Mouse (Mus musculus) liver, embryonic 14.5 days (tissue): ENCODE data around the gene Sulf2. TPM values are rescaled to one million over a fixed set of nuclear protein-coding genes. Genes with fewer than 3 reads are reported as not detected.

ENCODE experiments used
- ATAC-seq: fragments of 200-750 bp; cut with Nextera tagmentation; 2 replicates; pipeline ENCODE4 v1.8.0; 2017; ENCODE audit warnings: moderate number of reproducible peaks, mild to moderate bottlenecking, moderate library complexity; ENCODE audit not compliant: insufficient read depth
- DNase-seq, 3 experiments: peaks; one replicate each; pipeline ENCODE4 v3.0.0-alpha.2; 2012 to 2013; ENCODE audit warnings: low read depth in 3 of 3, low spot score in 3 of 3
- H3K27ac ChIP-seq: fragments of 300-500 bp; sonication (generic); 2 replicates; pipeline ENCODE4 v1.5.1; 2014; ENCODE audit warnings: moderate library complexity, mild to moderate bottlenecking, control low read depth, inconsistent platforms
- H3K27me3 ChIP-seq: fragments of 300-500 bp; sonication (generic); 2 replicates; pipeline ENCODE4 v1.6.1; 2014; ENCODE audit warnings: mild to moderate bottlenecking, low read length, moderate library complexity; ENCODE audit not compliant: control insufficient read depth, insufficient read depth
- H3K36me3 ChIP-seq: fragments of 300-500 bp; sonication (generic); replicated peaks from 2 replicates; pipeline ENCODE4 v1.6.1; 2014; ENCODE audit warnings: low read depth; ENCODE audit not compliant: control insufficient read depth, insufficient read depth
- H3K4me1 ChIP-seq, 2 experiments: fragments of 200-500 bp in 1 of 2; fragments of 300-500 bp in 1 of 2; sonication (generic) in 1 of 2; replicated peaks; 2 replicates each; pipeline ENCODE4 v1.6.1; 2012 to 2014; ENCODE audit warnings: antibody characterized with exemption in 1 of 2, inconsistent platforms in 1 of 2, low read length in 1 of 2; ENCODE audit not compliant: control insufficient read depth in 2 of 2, insufficient read depth in 2 of 2
- H3K4me2 ChIP-seq: fragments of 300-500 bp; sonication (generic); 2 replicates; pipeline ENCODE4 v1.6.1; 2014; ENCODE audit warnings: low read depth, mild to moderate bottlenecking, control low read depth, moderate library complexity
- H3K4me3 ChIP-seq, 2 experiments: fragments of 200-500 bp in 1 of 2; fragments of 300-500 bp in 1 of 2; sonication (generic) in 1 of 2; 2 replicates each; pipeline ENCODE4 v1.5.1; 2012 to 2014; ENCODE audit warnings: low read depth in 2 of 2, low read length in 2 of 2, mild to moderate bottlenecking in 2 of 2, control low read depth in 1 of 2, inconsistent platforms in 1 of 2, moderate library complexity in 1 of 2; ENCODE audit not compliant: insufficient read depth in 1 of 2
- H3K9ac ChIP-seq: fragments of 300-500 bp; sonication (generic); replicated peaks from 2 replicates; pipeline ENCODE4 v1.6.1; 2014; ENCODE audit warnings: mild to moderate bottlenecking, control low read depth, moderate library complexity
- H3K9me3 ChIP-seq: fragments of 300-500 bp; sonication (generic); 2 replicates; pipeline ENCODE4 v1.6.1; 2016; ENCODE audit warnings: low read length, mixed read lengths; ENCODE audit not compliant: control insufficient read depth
- CTCF ChIP-seq: IDR thresholded peaks from 2 replicates; pipeline ENCODE4 v1.5.1; 2016; ENCODE audit warnings: antibody characterized with exemption, low read depth, control low read depth
- EP300 ChIP-seq: IDR thresholded peaks from 2 replicates; pipeline ENCODE4 v1.6.1; 2016; ENCODE audit warnings: antibody characterized with exemption, low read depth
- WGBS: fragments of 180-500 bp; shearing (Covaris S2); extraction: QIAGEN DNeasy Blood & Tissue Kit; methylation state at CpG from one replicate; pipeline ENCODE4 v1.1.7; 2014; ENCODE audit not compliant: insufficient replicate concordance; 5-methylcytosine and 5-hydroxymethylcytosine counted together
- polyA plus RNA-seq, 2 experiments: library from polyadenylated mRNA; depleted of rRNA in 1 of 2; stranded (reverse) in 1 of 2; unstranded in 1 of 2; fragments of >200 nt; fragmentation: Nextera tagmentation in 1 of 2; extraction: Ambion mirVana in 1 of 2; gene quantifications; 2 replicates each; pipeline versions ENCODE4 v1.2.1 to v1.2.3; 2012 to 2014

Sulf2 gene
- polyA plus RNA-seq, 2 experiments = 0.81 to 0.99 TPM

DNA sequence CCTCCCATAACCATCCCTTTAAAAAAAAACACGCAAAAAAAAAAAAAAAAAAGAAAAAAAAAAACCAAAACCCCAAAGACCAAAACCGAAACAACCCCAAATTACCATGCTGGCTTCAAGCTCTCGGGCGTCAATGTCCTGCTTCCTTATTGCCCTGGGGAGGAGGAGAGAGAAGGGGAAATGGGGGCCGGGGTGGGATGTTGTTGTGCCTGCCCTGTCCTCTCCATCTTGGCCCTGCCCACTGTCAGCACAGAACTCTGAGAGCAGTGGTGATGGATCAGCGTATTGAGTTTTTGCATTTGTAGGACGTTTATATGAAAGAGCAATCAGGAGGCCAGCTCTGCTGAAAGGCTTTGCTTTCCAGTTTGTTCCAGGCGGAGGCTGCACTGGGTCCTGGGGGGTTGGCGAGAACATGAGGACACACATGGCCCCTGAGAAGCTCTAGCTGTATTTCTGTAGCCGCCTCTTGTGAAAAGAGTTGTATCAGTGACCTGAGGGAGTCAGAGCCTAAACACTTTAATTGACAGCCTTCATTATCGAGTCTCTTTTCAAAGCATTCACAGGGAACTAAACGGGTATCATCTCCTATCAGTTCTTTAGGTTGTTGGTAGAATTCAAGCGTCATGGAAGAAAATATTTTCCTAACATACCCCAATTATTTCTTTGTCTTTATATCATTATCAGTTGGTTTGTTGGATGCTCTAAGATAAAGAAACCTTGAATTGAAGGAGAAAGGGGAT is 125.0 kb downstream of the Sulf2 start:
- peak overlapping the region in 1 of 2 experiments; percentile 9; a peak in 3 of 4 replicates for H3K4me3 ChIP-seq
- no peak overlapping the region for H3K9ac ChIP-seq
- no peak for ATAC-seq

DNA sequence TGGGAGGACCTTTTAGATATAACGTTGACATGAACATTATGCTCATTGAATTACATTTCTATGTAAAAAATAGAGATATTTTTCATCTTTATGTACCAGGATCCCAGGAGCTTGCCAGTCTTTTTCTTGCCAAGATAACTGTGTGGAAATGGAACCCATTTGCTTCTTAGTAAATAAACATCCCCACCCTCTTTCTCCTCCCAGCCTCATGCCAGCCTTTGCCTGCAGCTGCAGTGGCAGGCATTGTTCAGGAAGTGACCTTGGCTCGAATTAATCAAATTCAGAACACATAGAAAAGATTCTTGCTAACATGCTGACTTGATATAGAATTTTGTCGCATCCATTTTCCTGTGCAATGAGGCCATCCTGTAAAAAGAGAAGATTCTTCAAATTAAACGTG is 126.2 kb downstream of the Sulf2 start:
- 41% methylated on average over 4 of the region's 4 CpGs for WGBS
- no peak overlapping the region for H3K4me2 ChIP-seq
- H3K9me3 ChIP-seq = no peaks in the 10 kb centered on the region
- DNase-seq = no peak
- no peak overlapping the region for H3K4me3 ChIP-seq
- no peak overlapping the region for H3K9ac ChIP-seq
- no peaks in the 10 kb centered on the region for H3K36me3 ChIP-seq
- H3K27me3 ChIP-seq = no peaks in the 10 kb centered on the region
- no peak for ATAC-seq
- H3K4me1 ChIP-seq = peaks cover 5 to 8% of the 10 kb centered on the region in 2 experiments; a peak in 3 of 4 replicates
- TF ChIP-seq EP300 (no peak), CTCF (no peak)
- no peak overlapping the region for H3K27ac ChIP-seq

More for the DNA sequence above, 125.0 kb downstream of the Sulf2 start:
- Histone ChIP-seq H3K36me3 (no peaks in the 10 kb centered on the region), H3K9me3 (no peaks in the 10 kb centered on the region), H3K4me1 (peaks cover 5 to 9% of the 10 kb centered on the region in 2 experiments; a peak in 3 of 4 replicates), H3K27me3 (no peaks in the 10 kb centered on the region), H3K27ac (no peak overlapping the region), H3K4me2 (peak overlapping the region; percentile 59)
- DNase-seq = no peak
- 7% methylated on average over 13 of the region's 13 CpGs for WGBS
- TF ChIP-seq EP300 = no peak
- TF ChIP-seq CTCF = no peak

DNA sequence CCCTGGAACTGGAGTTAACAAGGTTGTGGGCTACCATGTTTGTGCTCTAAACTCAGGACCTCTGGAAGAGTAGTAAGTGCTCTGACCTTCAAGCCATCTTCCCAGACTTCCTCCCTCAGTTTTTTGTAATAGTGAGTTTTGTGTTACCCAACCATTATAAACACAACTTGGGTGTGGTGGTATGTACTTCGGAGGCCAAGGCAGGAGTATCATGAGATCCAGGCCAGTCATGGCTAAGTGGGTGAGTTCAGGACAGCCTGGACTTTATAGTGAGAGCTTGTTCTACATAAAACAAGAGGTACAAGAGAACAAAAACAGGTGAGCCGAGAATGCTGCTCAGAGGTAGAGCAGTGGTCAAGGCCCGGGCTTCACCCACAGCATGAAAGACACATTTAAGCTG is 127.6 kb downstream of the Sulf2 start:
- Histone ChIP-seq H3K4me1 (peaks cover 5 to 8% of the 10 kb centered on the region in 2 experiments; a peak in 3 of 4 replicates), H3K4me2 (no peak overlapping the region), H3K27ac (no peak overlapping the region), H3K36me3 (no peaks in the 10 kb centered on the region), H3K9me3 (no peaks in the 10 kb centered on the region), H3K4me3 (no peak overlapping the region), H3K27me3 (no peaks in the 10 kb centered on the region), H3K9ac (no peak overlapping the region)
- DNase-seq (no peak), ATAC-seq (no peak)
- WGBS = 66% methylated on average over 3 of the region's 3 CpGs
- TF ChIP-seq EP300 (no peak), CTCF (no peak)

DNA sequence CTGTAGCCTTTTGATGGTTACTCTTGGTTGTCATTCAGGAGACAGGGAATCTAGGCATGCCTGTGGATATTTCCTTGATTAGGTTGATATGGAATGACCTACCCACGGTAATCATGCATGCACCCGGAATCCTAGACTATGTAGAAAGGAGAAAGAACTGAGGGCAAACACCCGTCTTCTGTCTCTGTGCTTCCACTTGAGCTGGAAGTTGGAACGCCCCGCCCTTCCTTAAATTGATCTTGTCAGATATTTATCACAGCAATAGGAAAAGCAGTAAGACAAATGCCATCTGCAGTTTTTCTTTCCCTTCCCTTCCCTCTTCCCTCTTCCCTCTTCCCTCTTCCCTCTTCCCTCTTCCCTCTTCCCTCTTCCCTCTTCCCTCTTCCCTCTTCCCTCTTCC is 129.5 kb downstream of the Sulf2 start:
- no peak for TF ChIP-seq EP300
- TF ChIP-seq CTCF = no peak
- Histone ChIP-seq H3K36me3 (no peaks in the 10 kb centered on the region), H3K4me2 (no peak overlapping the region), H3K4me1 (peaks cover 5 to 8% of the 10 kb centered on the region in 2 experiments; a peak in 3 of 4 replicates), H3K9ac (no peak overlapping the region), H3K27ac (no peak overlapping the region), H3K4me3 (no peak overlapping the region), H3K9me3 (no peaks in the 10 kb centered on the region), H3K27me3 (no peaks in the 10 kb centered on the region)
- no peak for DNase-seq
- ATAC-seq = no peak
- 49% methylated on average over 5 of the region's 5 CpGs for WGBS

DNA sequence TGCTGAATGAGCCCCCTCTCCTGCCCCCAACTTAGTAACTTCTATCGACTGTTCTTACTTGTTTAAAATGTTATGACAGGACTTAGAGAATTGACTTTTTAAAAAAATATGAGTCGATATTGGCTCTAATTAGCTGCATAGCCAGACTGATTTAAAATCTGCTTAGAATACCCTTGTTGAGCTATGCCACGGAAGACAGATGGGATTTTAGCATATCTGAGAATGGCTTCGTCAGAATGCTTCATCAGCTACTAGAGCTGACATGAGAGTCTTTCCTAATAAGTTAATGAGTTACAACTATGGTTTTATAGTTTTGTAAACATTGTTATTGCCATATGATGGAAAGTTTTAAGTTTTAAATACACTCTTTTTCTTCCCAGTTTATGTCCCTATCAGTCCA is 130.8 kb downstream of the Sulf2 start:
- Histone ChIP-seq H3K4me2 (no peak overlapping the region), H3K36me3 (no peaks in the 10 kb centered on the region), H3K4me3 (no peak overlapping the region), H3K4me1 (peaks cover 0 to 6% of the 10 kb centered on the region in 2 experiments; a peak in 2 of 4 replicates), H3K9ac (no peak overlapping the region), H3K27me3 (no peaks in the 10 kb centered on the region), H3K27ac (no peak overlapping the region), H3K9me3 (no peaks in the 10 kb centered on the region)
- ATAC-seq (no peak), DNase-seq (no peak)
- TF ChIP-seq EP300 (no peak), CTCF (no peak)
- 73% methylated on average over 4 of the region's 4 CpGs for WGBS
